Mouse (Mus musculus): ENCODE results near the gene Gtf3c5. TPM values are rescaled to one million over a fixed set of nuclear protein-coding genes. Genes with fewer than 3 reads are reported as not detected.

Gtf3c5 gene
- polyA plus RNA-seq, 1 experiment, result 20.7 TPM

- no peak for DNase-seq (ENCODE audit: low read depth, low spot score)
- WGBS, result 89% methylated on average over 12 of the region's 12 CpGs
Observed at GRCm38 (mm10) chr2:28610716-28611406, 27.3 kb upstream of the Gtf3c5 start.

- WGBS, result 76% methylated on average over 10 of the region's 10 CpGs
- DNase-seq (ENCODE audit: low read depth, low spot score), result no peak
Observed at GRCm38 (mm10) chr2:28609851-28610250, 26.3 kb upstream of the Gtf3c5 start.

GRCm38 (mm10) chr2:28607341-28608165, 24.0 kb upstream of the Gtf3c5 start:
- DNase-seq (ENCODE audit: low read depth, low spot score), result no peak
- 46% methylated on average over 10 of the region's 10 CpGs for WGBS

GRCm38 (mm10) chr2:28606601-28607340, 23.2 kb upstream of the Gtf3c5 start:
- DNase-seq (ENCODE audit: low read depth, low spot score), result no peak
- WGBS, result 66% methylated on average over 8 of the region's 8 CpGs

- no peak for DNase-seq (ENCODE audit: low read depth, low spot score)
- WGBS, result 67% methylated on average over 14 of the region's 14 CpGs
Observed at GRCm38 (mm10) chr2:28605789-28606541, 22.4 kb upstream of the Gtf3c5 start.

GRCm38 (mm10) chr2:28603542-28603941, 20.0 kb upstream of the Gtf3c5 start:
- no peak for DNase-seq (ENCODE audit: low read depth, low spot score)
- 59% methylated on average over 5 of the region's 5 CpGs for WGBS

- WGBS, result 69% methylated on average over 12 of the region's 12 CpGs
- DNase-seq (ENCODE audit: low read depth, low spot score), result no peak
Observed at GRCm38 (mm10) chr2:28601720-28602590, 18.4 kb upstream of the Gtf3c5 start.

- no peak for DNase-seq (ENCODE audit: low read depth, low spot score)
- 71% methylated on average over 6 of the region's 6 CpGs for WGBS
Observed at GRCm38 (mm10) chr2:28599569-28599900, 16.0 kb upstream of the Gtf3c5 start.

GRCm38 (mm10) chr2:28598692-28599568, 15.4 kb upstream of the Gtf3c5 start:
- 65% methylated on average over 12 of the region's 12 CpGs for WGBS
- no peak for DNase-seq (ENCODE audit: low read depth, low spot score)

GRCm38 (mm10) chr2:28597733-28598547, 14.4 kb upstream of the Gtf3c5 start:
- WGBS, result 72% methylated on average over 7 of the region's 7 CpGs

GRCm38 (mm10) chr2:28596998-28597397, 13.4 kb upstream of the Gtf3c5 start:
- DNase-seq (ENCODE audit: low read depth, low spot score), result no peak
- 91% methylated on average over 7 of the region's 7 CpGs for whole genome bisulfite sequencing

More at GRCm38 (mm10) chr2:28597733-28598547, 14.4 kb upstream of the Gtf3c5 start:
- no peak for DNase-seq (ENCODE audit: low read depth, low spot score)

- WGBS, result 61% methylated on average over 7 of the region's 7 CpGs
- DNase-seq (ENCODE audit: low read depth, low spot score), result no peak
Observed at GRCm38 (mm10) chr2:28596021-28596420, 12.5 kb upstream of the Gtf3c5 start.

- WGBS, result 5% methylated on average over 15 of the region's 15 CpGs
- DNase-seq (ENCODE audit: low read depth, low spot score), result no peak
Observed at GRCm38 (mm10) chr2:28592809-28593208, 9.3 kb upstream of the Gtf3c5 start.

- WGBS, result 26% methylated on average over 2 of the region's 2 CpGs
- DNase-seq (ENCODE audit: low read depth, low spot score), result no peak
Observed at GRCm38 (mm10) chr2:28591479-28591878, 7.9 kb upstream of the Gtf3c5 start.

GRCm38 (mm10) chr2:28588574-28588973, 5.0 kb upstream of the Gtf3c5 start:
- 50% methylated on average over 1 of the region's 1 CpGs for WGBS
- DNase-seq (ENCODE audit: low read depth, low spot score), result no peak

GRCm38 (mm10) chr2:28585730-28586129, 2.2 kb upstream of the Gtf3c5 start:
- WGBS, result 25% methylated on average over 2 of the region's 2 CpGs

GRCm38 (mm10) chr2:28585043-28585571, 1.6 kb upstream of the Gtf3c5 start:
- peak; percentile 71 for DNase-seq (ENCODE audit: low read depth, low spot score)
- WGBS, result 9% methylated on average over 6 of the region's 6 CpGs

More at GRCm38 (mm10) chr2:28585730-28586129, 2.2 kb upstream of the Gtf3c5 start:
- no peak for DNase-seq (ENCODE audit: low read depth, low spot score)
